Mouse (Mus musculus) forebrain, embryonic 14.5 days (tissue): ENCODE data around the gene Cdkl1. TPM values are rescaled to one million over a fixed set of nuclear protein-coding genes. Genes with fewer than 3 reads are reported as not detected.

Experiments
- ATAC-seq: fragments of 200-750 bp; cut with Nextera tagmentation; 2 replicates; pipeline ENCODE4 v1.8.0; 2017; ENCODE audit warnings: mild to moderate bottlenecking, moderate library complexity
- DNase-seq: peaks from one replicate; pipeline ENCODE4 v3.0.0-alpha.2; 2015; ENCODE audit warnings: low spot score
- H3K27ac ChIP-seq: fragments of 300-500 bp; sonication (generic); 2 replicates; pipeline ENCODE4 v1.5.1; 2014; ENCODE audit warnings: low read depth, mild to moderate bottlenecking, control low read depth, low read length, moderate library complexity
- H3K27me3 ChIP-seq: fragments of 300-500 bp; sonication (generic); replicated peaks from 2 replicates; pipeline ENCODE4 v1.6.1; 2014; ENCODE audit warnings: low read length, control low read depth, mixed read lengths; ENCODE audit not compliant: control insufficient read depth, insufficient read depth
- H3K36me3 ChIP-seq: fragments of 300-500 bp; sonication (generic); 2 replicates; pipeline ENCODE4 v1.6.1; 2014; ENCODE audit warnings: low read length, control low read depth; ENCODE audit not compliant: control insufficient read depth, insufficient read depth
- H3K4me1 ChIP-seq: fragments of 300-500 bp; sonication (generic); 2 replicates; pipeline ENCODE4 v1.6.1; 2014; ENCODE audit warnings: antibody characterized with exemption, low read length, control low read depth; ENCODE audit not compliant: control insufficient read depth, insufficient read depth
- H3K4me2 ChIP-seq: fragments of 300-500 bp; sonication (generic); 2 replicates; pipeline ENCODE4 v1.6.1; 2014; ENCODE audit warnings: mild to moderate bottlenecking, control low read depth, low read length
- H3K4me3 ChIP-seq: fragments of 300-500 bp; sonication (generic); 2 replicates; pipeline ENCODE4 v1.5.1; 2014; ENCODE audit warnings: low read depth, low read length, control low read depth
- H3K9ac ChIP-seq: fragments of 300-500 bp; sonication (generic); 2 replicates; pipeline ENCODE4 v1.6.1; 2014; ENCODE audit warnings: mild to moderate bottlenecking, low read length, control low read depth, moderate library complexity
- H3K9me3 ChIP-seq: fragments of 300-500 bp; sonication (generic); replicated peaks from 2 replicates; pipeline ENCODE4 v1.6.1; 2016; ENCODE audit warnings: low read length, control low read depth, mixed read lengths; ENCODE audit not compliant: control insufficient read depth
- WGBS: fragments of 180-500 bp; shearing (Covaris S2); extraction: QIAGEN DNeasy Blood & Tissue Kit; methylation state at CpG from one replicate; pipeline ENCODE4 v1.1.7; 2014; 5-methylcytosine and 5-hydroxymethylcytosine counted together
- polyA plus RNA-seq: library from polyadenylated mRNA; unstranded; fragments of >200 nt; fragmentation: Nextera tagmentation; extraction: Ambion mirVana; gene quantifications from 2 replicates; pipeline ENCODE4 v1.2.1, GENCODE M21; 2014

Cdkl1 gene
- polyA plus RNA-seq, 1 experiment from 2014 or later, result 4.1 TPM

- peak overlapping the region; percentile 98 for H3K4me2 ChIP-seq
- no peaks in the 10 kb centered on the region for H3K36me3 ChIP-seq
- DNase-seq (no peak), ATAC-seq (peak; percentile 42)
- H3K4me1 ChIP-seq, result 0 out of 2 replicates have a peak, but pooled peaks cover 6% of the 10 kb centered on the region
- peak overlapping the region; percentile 66 for H3K9ac ChIP-seq
- H3K4me3 ChIP-seq, result peak overlapping the region; percentile 47
- no peaks in the 10 kb centered on the region for H3K9me3 ChIP-seq
- no peak overlapping the region for H3K27ac ChIP-seq
- no peaks in the 10 kb centered on the region for H3K27me3 ChIP-seq
- WGBS, result 31% methylated on average over 27 of the region's 27 CpGs
These were observed 1.1 kb downstream of the Cdkl1 start for GRCm38 (mm10) chr12:69789766-69790529.

GRCm38 (mm10) chr12:69788380-69788779 is 2.7 kb downstream of the Cdkl1 start:
- Histone ChIP-seq H3K36me3 (no peaks in the 10 kb centered on the region), H3K4me3 (no peak overlapping the region), H3K27me3 (no peaks in the 10 kb centered on the region), H3K9me3 (no peaks in the 10 kb centered on the region), H3K4me2 (no peak overlapping the region), H3K9ac (no peak overlapping the region), H3K27ac (no peak overlapping the region), H3K4me1 (0 out of 2 replicates have a peak, but pooled peaks cover 6% of the 10 kb centered on the region)
- DNase-seq, result no peak
- WGBS, result 88% methylated on average over 5 of the region's 5 CpGs
- no peak for ATAC-seq

GRCm38 (mm10) chr12:69785471-69785870 is 5.6 kb downstream of the Cdkl1 start:
- Histone ChIP-seq H3K27ac (no peak overlapping the region), H3K4me2 (no peak overlapping the region), H3K4me1 (no peaks in the 10 kb centered on the region), H3K9me3 (no peaks in the 10 kb centered on the region), H3K4me3 (no peak overlapping the region), H3K9ac (no peak overlapping the region), H3K27me3 (no peaks in the 10 kb centered on the region), H3K36me3 (no peaks in the 10 kb centered on the region)
- WGBS, result 89% methylated on average over 9 of the region's 9 CpGs
- DNase-seq (no peak), ATAC-seq (no peak)

- DNase-seq, result no peak
- no peaks in the 10 kb centered on the region for H3K27me3 ChIP-seq
- no peaks in the 10 kb centered on the region for H3K4me1 ChIP-seq
- no peaks in the 10 kb centered on the region for H3K9me3 ChIP-seq
- H3K4me3 ChIP-seq, result no peak overlapping the region
- no peak overlapping the region for H3K9ac ChIP-seq
- 62% methylated on average over 6 of the region's 6 CpGs for WGBS
- H3K4me2 ChIP-seq, result no peak overlapping the region
- H3K27ac ChIP-seq, result no peak overlapping the region
- H3K36me3 ChIP-seq, result no peaks in the 10 kb centered on the region
- no peak for ATAC-seq
These were observed 7.6 kb downstream of the Cdkl1 start for GRCm38 (mm10) chr12:69783247-69784025.

- Histone ChIP-seq H3K27ac (no peak overlapping the region), H3K4me1 (no peaks in the 10 kb centered on the region), H3K4me2 (no peak overlapping the region), H3K4me3 (no peak overlapping the region), H3K9ac (no peak overlapping the region), H3K27me3 (no peaks in the 10 kb centered on the region), H3K9me3 (no peaks in the 10 kb centered on the region), H3K36me3 (no peaks in the 10 kb centered on the region)
- WGBS, result 87% methylated on average over 10 of the region's 10 CpGs
- no peak for ATAC-seq
- DNase-seq, result no peak
These were observed 9.0 kb downstream of the Cdkl1 start for GRCm38 (mm10) chr12:69781935-69782650.

GRCm38 (mm10) chr12:69781480-69781879 is 9.6 kb downstream of the Cdkl1 start:
- no peaks in the 10 kb centered on the region for H3K4me1 ChIP-seq
- H3K9me3 ChIP-seq, result no peaks in the 10 kb centered on the region
- no peak overlapping the region for H3K9ac ChIP-seq
- no peak overlapping the region for H3K4me3 ChIP-seq
- ATAC-seq (no peak), DNase-seq (no peak)
- H3K4me2 ChIP-seq, result no peak overlapping the region
- H3K36me3 ChIP-seq, result no peaks in the 10 kb centered on the region
- WGBS, result 78% methylated on average over 8 of the region's 8 CpGs
- H3K27ac ChIP-seq, result no peak overlapping the region
- H3K27me3 ChIP-seq, result no peaks in the 10 kb centered on the region

- DNase-seq, result no peak
- H3K4me3 ChIP-seq, result no peak overlapping the region
- no peak overlapping the region for H3K9ac ChIP-seq
These were observed 13.1 kb downstream of the Cdkl1 start for GRCm38 (mm10) chr12:69777957-69778356.

GRCm38 (mm10) chr12:69777341-69777730 is 13.7 kb downstream of the Cdkl1 start:
- Histone ChIP-seq H3K9ac (no peak overlapping the region), H3K27ac (no peak overlapping the region), H3K4me2 (no peak overlapping the region), H3K9me3 (no peaks in the 10 kb centered on the region), H3K36me3 (no peaks in the 10 kb centered on the region), H3K4me3 (no peak overlapping the region), H3K4me1 (no peaks in the 10 kb centered on the region), H3K27me3 (no peaks in the 10 kb centered on the region)
- ATAC-seq (no peak), DNase-seq (no peak)
- 86% methylated on average over 6 of the region's 6 CpGs for WGBS

More at GRCm38 (mm10) chr12:69777957-69778356, 13.1 kb downstream of the Cdkl1 start:
- 79% methylated on average over 2 of the region's 2 CpGs for WGBS
- Histone ChIP-seq H3K36me3 (no peaks in the 10 kb centered on the region), H3K27ac (no peak overlapping the region), H3K9me3 (no peaks in the 10 kb centered on the region), H3K4me1 (no peaks in the 10 kb centered on the region), H3K4me2 (no peak overlapping the region), H3K27me3 (no peaks in the 10 kb centered on the region)
- no peak for ATAC-seq
